Mouse (Mus musculus) urinary bladder, adult 2 months (tissue): ENCODE results near the gene Vps9d1. TPM values are rescaled to one million over a fixed set of nuclear protein-coding genes. Genes with fewer than 3 reads are reported as not detected.
A peak's percentile ranks its signal among the peaks of the same experiment; 100 is the strongest.
"Not testable (repeated sequence)": the region's sequence is repeated elsewhere in the genome, so short reads cannot be mapped to it uniquely, and the experiment has no call there.

Experiments
- DNase-seq: peaks from one replicate; pipeline ENCODE4 v3.0.0; 2022; ENCODE audit warnings: low spot score
- polyA plus RNA-seq: library from polyadenylated mRNA; depleted of rRNA; stranded (reverse); fragments of >200 nt; gene quantifications from 2 replicates; pipeline ENCODE4 v1.2.3, GENCODE M21; 2012; rRNA removed

Gene Vps9d1
- polyA plus RNA-seq, 1 experiment = 36.2 TPM

DNA sequence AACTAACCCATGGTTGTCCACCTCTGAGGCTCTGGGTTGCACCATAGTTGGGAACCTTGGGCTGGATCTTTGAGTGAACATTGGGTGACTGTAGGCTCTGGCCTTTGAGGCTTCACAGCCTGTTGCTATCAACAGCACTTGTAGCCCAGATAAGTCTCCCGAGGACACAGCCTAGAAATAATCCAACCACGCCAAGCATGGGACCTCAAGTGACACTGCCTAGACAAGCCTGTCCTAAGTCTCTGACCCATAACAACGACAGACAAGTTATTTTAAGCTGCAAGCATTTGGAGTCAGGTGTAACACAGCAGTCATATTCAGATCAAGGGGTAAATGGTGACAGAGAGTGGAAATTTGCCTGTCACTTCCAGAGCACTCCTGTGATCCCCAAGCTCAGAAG is 38.7 kb downstream of the Vps9d1 start:
- no peak for DNase-seq

DNA sequence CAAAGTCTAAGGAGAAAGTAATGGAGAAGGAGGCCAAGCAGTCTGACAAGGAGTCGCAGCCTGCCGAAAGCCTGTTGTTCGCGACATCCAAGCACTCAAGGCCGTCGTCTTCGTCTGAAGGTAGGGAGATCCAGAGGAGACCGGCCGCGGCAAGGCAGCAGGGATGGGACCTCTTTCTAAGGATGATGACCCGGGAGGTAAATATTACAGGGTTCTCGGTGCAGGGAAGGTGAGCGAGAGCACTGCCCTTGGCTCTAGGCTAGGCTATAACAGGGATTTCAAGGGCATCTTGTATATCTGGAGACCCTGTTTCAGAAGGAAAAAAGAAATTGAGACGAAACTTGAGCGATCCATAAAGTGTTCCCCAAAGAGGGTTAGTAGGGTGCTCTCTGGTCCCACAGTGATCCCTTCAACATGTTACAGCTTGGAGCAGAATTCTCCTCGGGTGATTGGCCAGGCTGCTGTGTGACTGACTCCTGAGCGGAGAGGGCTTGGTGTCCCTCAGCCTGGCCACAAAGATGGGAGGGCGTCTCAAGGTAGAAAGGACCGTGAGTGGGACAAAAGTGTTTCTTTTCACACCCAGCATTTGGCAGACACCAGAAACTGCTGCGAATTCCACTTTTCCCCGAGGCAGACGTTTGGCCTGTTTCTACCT is 40.9 kb downstream of the Vps9d1 start:
- no peak for DNase-seq

DNA sequence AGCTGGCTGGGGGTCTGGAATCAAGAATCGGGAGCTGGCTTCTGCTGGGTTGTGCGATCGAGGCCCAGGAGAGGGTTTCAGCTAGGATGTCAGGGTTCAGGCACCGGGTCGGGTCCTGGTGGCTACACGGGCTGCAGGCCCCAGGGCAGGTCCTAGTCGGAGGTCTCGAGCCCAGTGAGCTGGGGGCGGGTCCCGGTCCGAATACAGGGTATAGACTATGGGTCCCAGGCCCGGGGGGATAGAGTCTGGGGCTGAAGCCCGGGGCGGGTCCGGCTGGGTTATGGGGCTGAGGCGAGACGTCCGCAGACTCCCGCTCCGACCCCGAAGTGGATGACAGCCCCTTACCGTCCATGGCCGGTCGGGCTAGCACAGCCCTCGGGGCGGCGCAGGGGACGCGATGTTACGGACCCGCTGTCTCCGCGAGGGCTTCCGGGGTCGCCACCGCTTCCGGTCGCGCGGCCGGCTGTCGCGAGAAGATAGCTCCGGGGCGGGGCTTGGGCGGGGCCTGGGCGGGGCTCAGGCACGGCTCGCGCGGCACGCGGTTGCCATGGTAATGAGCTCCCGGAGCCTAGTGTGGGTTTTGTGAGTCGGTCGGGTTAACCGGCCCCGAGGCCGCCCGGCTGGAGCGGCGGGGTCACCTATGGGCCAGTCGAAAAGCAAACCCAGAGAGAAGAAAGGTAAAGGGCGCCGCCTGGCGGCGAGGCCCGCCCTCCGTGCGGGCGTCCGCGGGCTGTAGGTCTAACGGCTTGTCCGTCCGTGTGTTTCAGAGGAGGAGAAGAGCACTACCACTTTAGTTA is 41.6 kb downstream of the Vps9d1 start, which contains the start of the genes Chmp1a and Spata33:
TSS of gene Chmp1a (minus strand) at position 443 of the 797 bp plus-strand sequence.
TSS of gene Spata33 (plus strand) at position 512 of the 797 bp plus-strand sequence.
- DNase-seq = peak; percentile 84

DNA sequence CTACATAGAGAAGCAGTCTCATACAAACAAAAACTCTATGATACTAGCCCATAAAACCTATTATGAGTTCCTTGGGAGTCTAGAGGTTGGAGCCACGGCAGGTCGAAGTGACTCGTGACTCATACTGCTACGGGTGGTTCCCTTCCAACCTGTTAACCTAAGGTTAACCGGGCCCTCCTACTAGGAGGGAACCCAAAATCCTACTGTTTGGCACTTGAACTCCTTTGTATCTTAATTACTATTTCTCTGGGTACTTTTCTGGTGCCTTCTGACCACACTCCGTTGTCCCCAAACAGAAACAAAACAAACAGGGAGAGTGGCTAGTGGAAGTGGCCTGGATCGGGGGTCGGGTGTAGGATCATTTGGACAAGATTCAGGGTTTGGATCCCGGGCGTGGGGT is 42.3 kb downstream of the Vps9d1 start:
- DNase-seq = no peak

DNA sequence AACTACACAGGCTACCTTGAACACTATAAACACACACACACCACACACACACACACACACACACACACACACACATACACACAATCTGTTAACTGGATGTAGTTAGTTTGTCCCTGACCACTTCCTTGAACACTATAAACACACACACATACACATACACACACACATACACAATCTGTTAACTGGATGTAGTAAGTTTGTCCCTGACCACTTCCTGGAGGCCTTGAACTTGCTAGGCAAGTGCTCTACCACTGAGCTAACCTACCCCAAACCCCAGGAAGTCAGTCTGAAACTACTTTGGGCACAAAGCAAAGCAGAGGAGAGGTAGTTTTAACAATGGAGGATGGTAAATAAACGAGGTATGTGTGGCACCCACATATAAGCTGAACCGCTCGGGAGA is 50.6 kb downstream of the Vps9d1 start:
- no peak for DNase-seq

DNA sequence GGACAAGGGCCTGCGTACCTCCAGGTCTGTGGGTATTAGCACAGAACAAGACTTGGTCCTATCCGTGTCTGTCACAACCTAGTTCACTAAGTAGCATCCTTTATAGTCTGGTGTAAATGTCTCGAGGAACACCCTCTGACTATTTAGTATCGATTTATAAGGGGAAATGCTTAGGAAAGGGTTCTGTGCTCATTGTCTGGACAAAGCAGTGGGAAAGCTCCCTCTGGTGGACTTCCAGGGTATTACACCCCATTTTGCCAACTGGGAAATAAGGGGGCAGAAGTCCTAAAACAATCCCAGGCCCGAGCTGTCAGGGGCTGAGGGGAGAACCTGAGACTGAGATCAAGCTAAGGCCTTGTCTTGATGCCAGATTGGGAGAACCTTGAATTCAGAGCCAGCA is 51.9 kb downstream of the Vps9d1 start:
- DNase-seq = no peak

DNA sequence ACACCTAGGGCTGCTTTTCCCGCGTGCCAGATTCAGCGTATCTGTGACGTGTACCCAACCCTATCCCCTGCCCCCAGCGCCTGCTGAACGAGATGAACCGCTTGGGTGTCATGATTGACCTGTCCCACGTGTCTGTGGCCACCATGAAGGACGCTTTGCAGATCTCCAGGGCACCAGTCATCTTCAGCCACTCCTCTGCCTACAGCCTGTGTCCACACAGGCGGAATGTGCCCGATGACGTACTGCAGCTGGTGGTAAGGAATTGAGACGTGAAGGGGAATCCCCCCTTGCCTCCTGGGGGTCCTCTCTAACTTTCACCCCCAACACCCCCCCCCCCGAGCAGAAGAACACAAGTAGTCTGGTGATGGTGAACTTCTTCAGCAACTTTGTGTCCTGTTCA is 54.3 kb downstream of the Vps9d1 start:
- DNase-seq = no peak

DNA sequence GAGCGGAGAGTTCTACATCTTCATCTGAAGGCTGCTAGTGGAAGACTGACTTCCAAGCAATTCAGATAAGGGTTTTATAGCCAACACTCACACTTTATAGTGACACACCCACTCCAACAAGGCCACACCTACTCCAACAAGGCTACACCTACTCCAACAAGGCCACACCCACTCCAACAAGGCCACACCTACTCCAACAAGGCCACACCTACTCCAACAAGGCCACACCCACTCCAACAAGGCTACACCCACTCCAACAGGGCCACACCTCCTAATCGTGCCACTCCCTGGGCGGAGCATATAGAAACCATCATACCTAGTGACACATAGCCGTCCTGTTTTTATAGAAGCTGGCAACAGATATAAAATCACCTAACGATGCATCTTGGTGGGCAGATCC is 57.1 kb downstream of the Vps9d1 start:
- not testable (repeated sequence) for DNase-seq

DNA sequence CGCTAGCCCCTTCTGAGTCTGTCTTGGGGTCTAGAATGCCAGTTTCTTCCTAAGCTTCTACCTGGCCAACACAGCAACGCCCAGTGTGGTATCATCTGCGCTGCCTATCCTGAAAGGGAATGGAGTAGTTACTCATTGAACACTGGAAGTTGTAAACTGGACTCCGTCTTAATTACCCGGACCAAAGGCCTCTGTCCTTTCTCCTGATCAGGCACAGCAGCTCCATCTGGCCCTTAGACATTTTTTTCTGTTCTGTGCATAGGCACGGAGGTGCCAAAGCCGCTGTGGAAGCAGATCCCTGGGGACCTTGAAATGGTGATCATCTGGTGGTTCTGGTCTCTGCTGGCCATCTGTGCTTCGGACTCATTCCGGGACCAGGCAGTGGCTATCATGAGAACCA is 60.4 kb downstream of the Vps9d1 start:
- no peak for DNase-seq

Other genes starting within 250 kb of the Vps9d1 start
- 37.9 and 57.1 TPM in 2 replicates for gene Ankrd11, start 212.1 kb downstream of the Vps9d1 start, polyA plus RNA-seq
- gene Spg7, start 191.4 kb downstream of the Vps9d1 start, polyA plus RNA-seq = 56.0 and 63.5 TPM in 2 replicates
- gene Rpl13, start 152.0 kb downstream of the Vps9d1 start, polyA plus RNA-seq = 2,261 and 2,538 TPM in 2 replicates
- gene Cpne7, start 137.0 kb downstream of the Vps9d1 start, polyA plus RNA-seq = 4.7 and 4.9 TPM in 2 replicates
- 8.9 and 10.6 TPM in 2 replicates for gene Sult5a1, start 96.0 kb downstream of the Vps9d1 start, polyA plus RNA-seq
- 56.5 and 73.2 TPM in 2 replicates for gene Dpep1, start 68.1 kb downstream of the Vps9d1 start, polyA plus RNA-seq
- 109 and 119 TPM in 2 replicates for gene Chmp1a, start 41.6 kb downstream of the Vps9d1 start, polyA plus RNA-seq
- gene Spata33, start 41.5 kb downstream of the Vps9d1 start, polyA plus RNA-seq = 2.8 and 4.2 TPM in 2 replicates
- gene Cdk10, start 29.5 kb downstream of the Vps9d1 start, polyA plus RNA-seq = 70.3 and 77.0 TPM in 2 replicates
- 4.3 and 4.8 TPM in 2 replicates for gene Spata2l, start 18.1 kb downstream of the Vps9d1 start, polyA plus RNA-seq
- 20.6 and 21.3 TPM in 2 replicates for gene Zfp276, start 153 bp downstream of the Vps9d1 start, polyA plus RNA-seq
- 8.9 and 15.8 TPM in 2 replicates for gene Fanca, start 64.2 kb upstream of the Vps9d1 start, polyA plus RNA-seq
- 4.8 and 5.3 TPM in 2 replicates for gene Spire2, start 78.4 kb upstream of the Vps9d1 start, polyA plus RNA-seq
- 193 TPM in 2 replicates for gene Tcf25, start 119.4 kb upstream of the Vps9d1 start, polyA plus RNA-seq
- gene Mc1r, start 152.8 kb upstream of the Vps9d1 start, polyA plus RNA-seq = not detected in 2 replicates
- 3.6 and 3.7 TPM in 2 replicates for gene Tubb3, start 157.1 kb upstream of the Vps9d1 start, polyA plus RNA-seq
- 28.7 and 32.1 TPM in 2 replicates for gene Def8, start 169.2 kb upstream of the Vps9d1 start, polyA plus RNA-seq
- 22.3 and 23.5 TPM in 2 replicates for gene Afg3l1, start 223.6 kb upstream of the Vps9d1 start, polyA plus RNA-seq